Mouse (Mus musculus) CH12.LX (cell line): ENCODE measurements around the gene Cd209g. TPM values are rescaled to one million over a fixed set of nuclear protein-coding genes. Genes with fewer than 3 reads are reported as not detected.

Experiments used
- DNase-seq: peaks from one replicate; pipeline ENCODE4 v3.0.0-alpha.2; 2013; ENCODE audit errors: extremely low read depth
- H3K27ac ChIP-seq: 2 replicates; pipeline ENCODE4 v1.5.1; 2012; ENCODE audit warnings: low read depth, mild to moderate bottlenecking, control low read depth, moderate library complexity; ENCODE audit not compliant: insufficient read depth
- H3K27me3 ChIP-seq: replicated peaks from 2 replicates; pipeline ENCODE3; 2012; ENCODE audit warnings: inconsistent platforms
- H3K36me3 ChIP-seq, 2 experiments: replicated peaks in 1 of 2; 2 replicates each; pipeline versions ENCODE3 to v1.6.1; 2012; ENCODE audit warnings: inconsistent platforms in 1 of 2, low read length in 1 of 2, mild to moderate bottlenecking in 1 of 2, mixed read lengths in 1 of 2, moderate library complexity in 1 of 2; ENCODE audit not compliant: control insufficient read depth in 1 of 2, insufficient read depth in 1 of 2
- H3K4me1 ChIP-seq, 2 experiments: 2 replicates each; pipeline ENCODE4 v1.6.1; 2012; ENCODE audit warnings: inconsistent platforms in 1 of 2, moderate library complexity in 1 of 2; ENCODE audit not compliant: insufficient read depth in 2 of 2, control insufficient read depth in 1 of 2
- H3K4me2 ChIP-seq: 2 replicates; pipeline ENCODE4 v1.6.1; 2012; ENCODE audit warnings: low read depth, mild to moderate bottlenecking, control low read depth; ENCODE audit not compliant: poor library complexity, insufficient read depth, severe bottlenecking
- H3K4me3 ChIP-seq, 3 experiments: fragments of 150-350 bp in 1 of 3; sonication (generic) in 1 of 3; replicated peaks in 1 of 3; 2 replicates each; pipeline versions ENCODE3 to v1.5.1; 2011 to 2012; ENCODE audit warnings: low read depth in 2 of 3, low read length in 2 of 3, mild to moderate bottlenecking in 2 of 3, moderate library complexity in 2 of 3, control low read depth in 1 of 3, improper control_type of control experiment in 1 of 3, inconsistent platforms in 1 of 3, mixed read lengths in 1 of 3; ENCODE audit not compliant: poor library complexity in 1 of 3
- H3K79me2 ChIP-seq: replicated peaks from 2 replicates; pipeline ENCODE4 v1.6.1; 2012; ENCODE audit warnings: mild to moderate bottlenecking, moderate library complexity; ENCODE audit not compliant: control insufficient read depth, poor library complexity, insufficient read depth, severe bottlenecking; ENCODE audit errors: extremely low read depth
- H3K9ac ChIP-seq: 2 replicates; pipeline ENCODE4 v1.6.1; 2012; ENCODE audit warnings: low read depth, mild to moderate bottlenecking, control low read depth, moderate library complexity; ENCODE audit not compliant: insufficient read depth
- H3K9me3 ChIP-seq: replicated peaks from 2 replicates; pipeline ENCODE3; 2012; ENCODE audit warnings: low read length, inconsistent platforms, mixed read lengths
- CTCF ChIP-seq, 2 experiments: IDR thresholded peaks in 1 of 2; conservative IDR thresholded peaks in 1 of 2; 2 replicates each; pipeline ENCODE4 v1.5.1; 2011 to 2012; ENCODE audit warnings: low read depth in 2 of 2, low read length in 2 of 2, improper control_type of control experiment in 1 of 2, inconsistent platforms in 1 of 2, mild to moderate bottlenecking in 1 of 2, moderate library complexity in 1 of 2
- ELF1 ChIP-seq: IDR thresholded peaks from 2 replicates; pipeline ENCODE4 v1.6.1; 2014; ENCODE audit warnings: low read depth, mild to moderate bottlenecking, inconsistent platforms, low read length, improper control_type of control experiment
- GABPA ChIP-seq: IDR thresholded peaks from 2 replicates; pipeline ENCODE4 v1.6.1; 2012; ENCODE audit warnings: low read depth, low read length, improper control_type of control experiment, inconsistent platforms; ENCODE audit not compliant: insufficient replicate concordance
- HCFC1 ChIP-seq: IDR thresholded peaks from 2 replicates; pipeline ENCODE4 v1.6.1; 2012; ENCODE audit warnings: low read depth, mild to moderate bottlenecking, inconsistent platforms, low read length, improper control_type of control experiment
- IRF4 ChIP-seq: IDR thresholded peaks from 2 replicates; pipeline ENCODE4 v1.6.1; 2014; ENCODE audit warnings: low read depth, mild to moderate bottlenecking, inconsistent platforms, low read length, improper control_type of control experiment
- JUND ChIP-seq: conservative IDR thresholded peaks from 2 replicates; pipeline ENCODE4 v1.6.1; 2011; ENCODE audit warnings: low read depth, low read length, improper control_type of control experiment
- MAX ChIP-seq: IDR thresholded peaks from 2 replicates; pipeline ENCODE4 v1.6.1; 2011; ENCODE audit warnings: low read length, improper control_type of control experiment
- MAZ ChIP-seq: IDR thresholded peaks from 2 replicates; pipeline ENCODE4 v1.6.1; 2012; ENCODE audit warnings: low read depth, mild to moderate bottlenecking, inconsistent platforms, low read length, improper control_type of control experiment, moderate library complexity
- MEF2A ChIP-seq: IDR thresholded peaks from 2 replicates; pipeline ENCODE4 v1.6.1; 2014; ENCODE audit warnings: low read depth, mild to moderate bottlenecking, inconsistent platforms, low read length, improper control_type of control experiment, borderline replicate concordance
- NELFE ChIP-seq: IDR thresholded peaks from 2 replicates; pipeline ENCODE4 v1.6.1; 2011; ENCODE audit warnings: low read depth, low read length, improper control_type of control experiment
- POLR2A ChIP-seq: IDR thresholded peaks from 2 replicates; pipeline ENCODE4 v1.6.1; 2011; ENCODE audit warnings: low read depth, mild to moderate bottlenecking, improper control_type of control experiment, low read length
- POLR2AphosphoS2 ChIP-seq: IDR thresholded peaks from 2 replicates; pipeline ENCODE4 v1.6.1; 2011; ENCODE audit warnings: low read depth, low read length, improper control_type of control experiment
- RAD21 ChIP-seq: IDR thresholded peaks from 2 replicates; pipeline ENCODE4 v1.6.1; 2011; ENCODE audit warnings: low read depth, mild to moderate bottlenecking, low read length, improper control_type of control experiment, moderate library complexity
- RCOR1 ChIP-seq: conservative IDR thresholded peaks from 2 replicates; pipeline ENCODE4 v1.6.1; 2012; ENCODE audit warnings: low read depth, mild to moderate bottlenecking, inconsistent platforms, low read length, improper control_type of control experiment
- SIN3A ChIP-seq: IDR thresholded peaks from 2 replicates; pipeline ENCODE4 v1.6.1; 2012; ENCODE audit warnings: low read length, improper control_type of control experiment, inconsistent platforms
- ZC3H11A ChIP-seq: IDR thresholded peaks from 2 replicates; pipeline ENCODE4 v1.6.1; 2012; ENCODE audit warnings: low read depth, mild to moderate bottlenecking, inconsistent platforms, low read length, improper control_type of control experiment
- ZMIZ1 ChIP-seq: IDR thresholded peaks from 2 replicates; pipeline ENCODE4 v1.6.1; 2012; ENCODE audit warnings: low read depth, mild to moderate bottlenecking, inconsistent platforms, low read length, improper control_type of control experiment
- dilution Hi-C: fragments of 300-500 bp; cut with MboI; formaldehyde crosslinking; loops from 2 replicates; pipeline ENCODE4 v1.14.3; 2020; ENCODE audit warnings: low sequenced_read_pairs; ENCODE audit not compliant: extremely low pct_unique_long_range_greater_than_20kb, extremely low pct_ligation_motif_present
- in situ Hi-C: fragments of 300-500 bp; cut with MboI; formaldehyde crosslinking; loops from 3 replicates; pipeline ENCODE4 v1.14.3; 2019; ENCODE audit warnings: low sequenced_read_pairs, low pct_ligation_motif_present, low pct_unique_long_range_greater_than_20kb, mixed read lengths
- polyA plus RNA-seq: library from polyadenylated mRNA; unstranded; fragments of >175 nt; gene quantifications from 2 replicates; pipeline ENCODE4 v1.2.1, GENCODE M21; 2012; ENCODE audit warnings: low read depth; ENCODE audit not compliant: insufficient read length
- total RNA-seq, 2 experiments: library from RNA; depleted of rRNA; stranded (reverse); fragments of 300-350 nt in 1 of 2; fragments of >200 nt in 1 of 2; gene quantifications; 2 replicates each; pipeline ENCODE4 v1.2.3; 2012 to 2014

The Cd209g gene
- total and polyA plus RNA-seq, 3 experiments = not detected

DNA sequence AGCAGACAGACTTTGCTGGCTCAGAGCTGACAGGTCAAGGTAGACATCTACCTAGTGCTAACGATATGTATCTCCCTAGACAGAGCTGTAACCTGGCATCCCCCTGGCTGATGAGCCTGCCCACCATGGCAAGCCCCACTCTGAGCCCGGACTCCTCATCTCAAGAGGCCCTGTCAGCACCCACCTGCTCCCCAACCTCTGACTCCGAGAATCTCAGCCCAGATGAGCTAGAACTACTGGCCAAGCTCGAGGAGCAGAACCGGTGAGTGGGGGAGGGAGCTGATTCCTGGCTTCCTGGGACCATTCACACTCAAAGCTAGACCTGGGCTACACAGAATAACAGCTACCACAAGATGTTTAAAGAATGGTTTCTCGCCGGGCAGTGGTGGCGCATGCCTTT, 49.5 kb downstream of the Cd209g start:
- Histone ChIP-seq H3K36me3 (peaks cover 13 to 14% of the 10 kb centered on the region in 2 experiments), H3K27ac (no peak overlapping the region), H3K4me2 (no peak overlapping the region), H3K9me3 (no peaks in the 10 kb centered on the region), H3K4me3 (no peak overlapping the region), H3K4me1 (no peaks in the 10 kb centered on the region), H3K27me3 (no peaks in the 10 kb centered on the region), H3K79me2 (no peaks in the 10 kb centered on the region), H3K9ac (no peak overlapping the region)
- dilution Hi-C loops = no loop called here
- in situ Hi-C loops = no loop called here
- TF ChIP-seq NELFE (no peak), JUND (no peak), RCOR1 (no peak), RAD21 (no peak), ELF1 (no peak), POLR2A (no peak), ZC3H11A (no peak)
- no peak for DNase-seq

GRCm38 (mm10) chr8:4186151-4186550, 52.3 kb downstream of the Cd209g start:
- H3K9ac ChIP-seq = no peak overlapping the region
- no peak overlapping the region for H3K27ac ChIP-seq
- H3K79me2 ChIP-seq = no peaks in the 10 kb centered on the region
- in situ Hi-C loops = no loop called here
- H3K4me2 ChIP-seq = no peak overlapping the region
- no peaks in the 10 kb centered on the region for H3K27me3 ChIP-seq
- no peaks in the 10 kb centered on the region for H3K9me3 ChIP-seq
- dilution Hi-C loops = no loop called here
- no peak for DNase-seq
- peaks cover 14% of the 10 kb centered on the region in 2 experiments for H3K36me3 ChIP-seq
- TF ChIP-seq MAZ = no peak
- TF ChIP-seq ZMIZ1 = no peak
- no peak for TF ChIP-seq GABPA
- TF ChIP-seq CTCF (conservative IDR thresholded peaks at IDR 0.05 in 1 of 2, IDR thresholded peaks at IDR 0.05 in 1 of 2; ENCODE audit: low read depth in 2 of 2, low read length in 2 of 2) = no peak
- TF ChIP-seq POLR2AphosphoS2 = no peak
- no peak for TF ChIP-seq MAX
- TF ChIP-seq IRF4 = no peak
- no peak for TF ChIP-seq MEF2A
- TF ChIP-seq HCFC1 = no peak
- no peak for TF ChIP-seq SIN3A
- TF ChIP-seq ZC3H11A = no peak
- no peak overlapping the region for H3K4me3 ChIP-seq
- H3K4me1 ChIP-seq = no peaks in the 10 kb centered on the region

Other genes starting within 250 kb of the Cd209g start
- not detected in 2 replicates for gene Cd209b, start 207.3 kb upstream of the Cd209g start, total RNA-seq (2012; rRNA removed)
- gene Cd209b, start 207.3 kb upstream of the Cd209g start, total RNA-seq (2014; rRNA removed) = not detected in 2 replicates
- gene Cd209b, start 207.3 kb upstream of the Cd209g start, polyA plus RNA-seq = not detected in 2 replicates
- 0.13 TPM in 1 of 2 replicates, not detected in the other for gene Cd209c, start 179.4 kb upstream of the Cd209g start, total RNA-seq (2012; rRNA removed)
- gene Cd209c, start 179.4 kb upstream of the Cd209g start, total RNA-seq (2014; rRNA removed) = not detected in 2 replicates
- 0.29 and 0.59 TPM in 2 replicates for gene Cd209c, start 179.4 kb upstream of the Cd209g start, polyA plus RNA-seq
- not detected in 2 replicates for gene Cd209f, start 28.3 kb upstream of the Cd209g start, total RNA-seq (2012; rRNA removed)
- gene Cd209f, start 28.3 kb upstream of the Cd209g start, total RNA-seq (2014; rRNA removed) = not detected in 2 replicates
- gene Cd209f, start 28.3 kb upstream of the Cd209g start, polyA plus RNA-seq = not detected in 2 replicates
- 4.6 and 6.6 TPM in 2 replicates for gene Evi5l, start 32.5 kb downstream of the Cd209g start, total RNA-seq (2012; rRNA removed)
- 1.4 and 2.2 TPM in 2 replicates for gene Evi5l, start 32.5 kb downstream of the Cd209g start, total RNA-seq (2014; rRNA removed)
- 2.8 and 3.6 TPM in 2 replicates for gene Evi5l, start 32.5 kb downstream of the Cd209g start, polyA plus RNA-seq
- 0.08 and 0.13 TPM in 2 replicates for gene Prr36, start 83.4 kb downstream of the Cd209g start, total RNA-seq (2012; rRNA removed)
- gene Prr36, start 83.4 kb downstream of the Cd209g start, total RNA-seq (2014; rRNA removed) = 0.05 TPM in 1 of 2 replicates, not detected in the other
- 0.40 and 0.59 TPM in 2 replicates for gene Prr36, start 83.4 kb downstream of the Cd209g start, polyA plus RNA-seq
- 0.25 TPM in 2 replicates for gene Lrrc8e, start 92.7 kb downstream of the Cd209g start, total RNA-seq (2012; rRNA removed)
- not detected in 2 replicates for gene Lrrc8e, start 92.7 kb downstream of the Cd209g start, total RNA-seq (2014; rRNA removed)
- gene Lrrc8e, start 92.7 kb downstream of the Cd209g start, polyA plus RNA-seq = 0.07 TPM in 1 of 2 replicates, not detected in the other
- 18.1 and 18.3 TPM in 2 replicates for gene Map2k7, start 104.6 kb downstream of the Cd209g start, total RNA-seq (2012; rRNA removed)
- 10.5 and 11.8 TPM in 2 replicates for gene Map2k7, start 104.6 kb downstream of the Cd209g start, total RNA-seq (2014; rRNA removed)
- 73.8 and 74.0 TPM in 2 replicates for gene Map2k7, start 104.6 kb downstream of the Cd209g start, polyA plus RNA-seq
- 0.08 and 0.38 TPM in 2 replicates for gene Gm49320, start 104.8 kb downstream of the Cd209g start, total RNA-seq (2012; rRNA removed)
- 0.08 and 0.26 TPM in 2 replicates for gene Gm49320, start 104.8 kb downstream of the Cd209g start, total RNA-seq (2014; rRNA removed)
- 0.23 and 0.67 TPM in 2 replicates for gene Gm49320, start 104.8 kb downstream of the Cd209g start, polyA plus RNA-seq
- gene Tgfbr3l, start 114.1 kb downstream of the Cd209g start, total RNA-seq (2012; rRNA removed) = 3.5 and 4.5 TPM in 2 replicates
- gene Tgfbr3l, start 114.1 kb downstream of the Cd209g start, total RNA-seq (2014; rRNA removed) = 1.7 and 2.0 TPM in 2 replicates
- 13.3 and 16.9 TPM in 2 replicates for gene Tgfbr3l, start 114.1 kb downstream of the Cd209g start, polyA plus RNA-seq
- 23.5 and 30.0 TPM in 2 replicates for gene Snapc2, start 119.0 kb downstream of the Cd209g start, total RNA-seq (2012; rRNA removed)
- 18.3 and 22.4 TPM in 2 replicates for gene Snapc2, start 119.0 kb downstream of the Cd209g start, total RNA-seq (2014; rRNA removed)
- 29.8 and 30.8 TPM in 2 replicates for gene Snapc2, start 119.0 kb downstream of the Cd209g start, polyA plus RNA-seq
- gene Ctxn1, start 125.2 kb downstream of the Cd209g start, total RNA-seq (2012; rRNA removed) = 0.68 and 0.80 TPM in 2 replicates
- gene Ctxn1, start 125.2 kb downstream of the Cd209g start, total RNA-seq (2014; rRNA removed) = 0.73 and 1.3 TPM in 2 replicates
- 3.0 and 3.2 TPM in 2 replicates for gene Ctxn1, start 125.2 kb downstream of the Cd209g start, polyA plus RNA-seq
- gene Timm44, start 141.8 kb downstream of the Cd209g start, total RNA-seq (2012; rRNA removed) = 130 and 147 TPM in 2 replicates
- 109 and 123 TPM in 2 replicates for gene Timm44, start 141.8 kb downstream of the Cd209g start, total RNA-seq (2014; rRNA removed)
- 143 and 177 TPM in 2 replicates for gene Timm44, start 141.8 kb downstream of the Cd209g start, polyA plus RNA-seq
- gene Ccl25, start 191.1 kb downstream of the Cd209g start, total RNA-seq (2012; rRNA removed) = 4.6 and 4.9 TPM in 2 replicates
- gene Ccl25, start 191.1 kb downstream of the Cd209g start, total RNA-seq (2014; rRNA removed) = 5.4 and 5.7 TPM in 2 replicates
- 5.6 and 6.0 TPM in 2 replicates for gene Ccl25, start 191.1 kb downstream of the Cd209g start, polyA plus RNA-seq
- gene Elavl1, start 191.3 kb downstream of the Cd209g start, total RNA-seq (2012; rRNA removed) = 55.8 and 76.9 TPM in 2 replicates
- gene Elavl1, start 191.3 kb downstream of the Cd209g start, total RNA-seq (2014; rRNA removed) = 110 and 112 TPM in 2 replicates
- gene Elavl1, start 191.3 kb downstream of the Cd209g start, polyA plus RNA-seq = 67.1 and 76.4 TPM in 2 replicates